Mouse (Mus musculus) spleen, postnatal 14 days (tissue): ENCODE measurements around the gene Acp5.
A peak's percentile ranks its signal among the peaks of the same experiment; 100 is the strongest.

Experiments
- DNase-seq, 2 experiments: peaks; one replicate each; pipeline ENCODE4 v3.0.0; 2021 to 2022; ENCODE audit warnings: low spot score in 2 of 2

Acp5 gene

GRCm38 (mm10) chr9:22143108-22144037, 7.9 kb upstream of the Acp5 start:
- peak; percentile 84 to 91 for DNase-seq

DNA sequence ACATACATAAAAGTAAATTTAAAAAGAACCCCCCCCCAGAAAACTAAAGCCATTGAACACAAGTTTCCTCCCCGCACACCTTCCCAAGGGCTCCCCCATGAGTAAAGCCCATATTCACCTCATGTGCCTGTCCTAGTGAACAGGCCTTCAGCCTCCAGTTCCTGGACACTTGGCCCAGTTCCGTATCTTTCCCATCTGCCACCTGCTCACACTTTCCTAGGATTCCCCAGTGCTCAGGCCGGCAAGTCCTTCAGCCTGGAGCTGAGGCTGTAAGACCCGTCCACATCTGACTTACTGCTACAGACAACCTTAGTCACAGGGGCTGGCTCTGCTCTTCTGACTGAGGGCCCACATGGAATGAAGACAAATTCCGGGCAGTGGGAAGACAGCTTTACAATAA, 4.2 kb upstream of the Acp5 start:
- DNase-seq, result no peak

DNA sequence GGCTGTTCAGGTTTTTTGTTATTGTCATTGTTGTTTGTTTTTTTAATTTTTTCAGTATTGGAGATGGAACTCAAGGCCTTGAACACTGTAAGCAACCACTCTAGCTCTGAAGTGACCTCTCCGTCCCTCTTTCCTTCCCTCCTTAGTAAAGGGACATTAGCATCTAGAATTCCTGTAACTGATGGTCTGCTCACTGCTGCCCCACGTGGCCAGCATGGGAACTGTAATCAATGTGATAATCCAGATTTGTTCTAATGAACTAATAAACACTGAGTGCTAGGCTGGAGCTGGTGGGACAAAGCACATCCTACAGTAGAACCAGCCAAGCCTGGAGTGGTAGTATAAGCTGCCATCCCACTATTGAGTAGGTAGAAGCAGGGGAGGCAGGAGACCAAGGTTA, 3.0 kb upstream of the Acp5 start:
- no peak for DNase-seq

DNA sequence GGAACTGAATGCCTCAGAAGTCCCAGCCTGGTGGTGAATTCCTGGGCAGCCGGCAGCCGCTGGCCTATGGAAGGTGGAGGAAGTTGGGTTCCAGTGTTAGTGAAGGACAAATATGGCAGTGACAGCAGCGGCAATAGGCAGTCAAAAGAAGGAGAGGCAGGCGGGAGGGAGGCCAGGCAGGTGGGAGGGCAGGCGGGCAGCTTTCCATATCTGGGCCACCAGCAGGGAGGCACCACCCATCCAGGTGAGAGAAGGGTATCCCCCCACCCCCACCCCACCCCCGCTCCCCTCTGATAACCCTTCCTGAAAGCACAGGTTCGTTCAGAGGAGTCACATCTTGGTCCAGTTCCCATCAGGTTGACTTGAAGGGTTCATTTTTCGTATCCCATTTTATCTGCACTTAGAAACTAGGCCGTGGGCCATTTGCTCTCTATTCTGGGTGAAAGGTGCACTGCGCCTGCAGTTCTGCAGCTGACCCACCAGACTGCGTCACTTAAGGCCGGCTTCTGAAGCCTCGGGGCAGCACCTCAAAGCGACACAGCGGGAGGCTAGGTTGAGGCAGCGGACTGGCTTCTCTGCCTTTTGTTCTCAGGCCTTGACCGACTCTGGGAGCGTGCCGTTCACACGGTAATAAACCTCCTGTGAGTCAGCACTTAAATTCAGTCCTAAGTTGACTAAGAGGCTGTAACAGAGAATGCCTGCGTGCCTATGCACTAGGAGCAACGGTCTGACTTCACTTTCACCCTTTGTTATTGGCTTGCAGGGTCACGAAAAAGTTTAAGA, 1.4 kb upstream of the Acp5 start:
- no peak for DNase-seq

- no peak for DNase-seq
These were observed 395 bp downstream of the Acp5 start for GRCm38 (mm10) chr9:22134988-22135643.

DNA sequence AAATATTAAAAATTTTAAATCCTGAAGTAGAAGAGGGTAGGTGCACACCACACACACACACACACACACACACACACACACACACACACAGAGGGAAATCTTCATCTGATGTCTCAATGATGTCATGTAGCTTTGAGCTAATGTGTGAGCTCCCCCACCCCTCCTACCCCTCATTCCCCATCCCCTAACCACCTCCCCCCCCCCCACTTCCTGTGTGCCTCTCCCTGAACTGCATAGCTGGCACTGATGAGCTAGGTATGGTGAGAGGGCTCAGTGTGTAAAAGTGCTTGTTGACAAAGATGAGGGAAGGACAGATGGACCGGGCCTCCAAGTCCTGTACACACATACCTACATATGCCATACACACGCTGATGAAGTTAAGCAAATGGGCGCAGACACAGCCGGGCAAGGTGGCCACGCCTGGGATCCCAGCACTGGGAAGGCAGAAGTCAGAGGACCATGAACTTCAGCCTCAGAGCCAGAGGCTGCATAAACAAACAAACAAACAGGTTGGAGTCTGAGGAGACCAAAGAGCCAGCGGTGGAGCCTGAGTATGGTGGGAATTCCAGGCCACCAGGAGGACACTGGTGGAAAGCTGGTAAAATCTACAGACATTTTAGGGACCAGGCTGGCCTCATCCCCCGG, 1.1 kb downstream of the Acp5 start:
- DNase-seq, result no peak

DNA sequence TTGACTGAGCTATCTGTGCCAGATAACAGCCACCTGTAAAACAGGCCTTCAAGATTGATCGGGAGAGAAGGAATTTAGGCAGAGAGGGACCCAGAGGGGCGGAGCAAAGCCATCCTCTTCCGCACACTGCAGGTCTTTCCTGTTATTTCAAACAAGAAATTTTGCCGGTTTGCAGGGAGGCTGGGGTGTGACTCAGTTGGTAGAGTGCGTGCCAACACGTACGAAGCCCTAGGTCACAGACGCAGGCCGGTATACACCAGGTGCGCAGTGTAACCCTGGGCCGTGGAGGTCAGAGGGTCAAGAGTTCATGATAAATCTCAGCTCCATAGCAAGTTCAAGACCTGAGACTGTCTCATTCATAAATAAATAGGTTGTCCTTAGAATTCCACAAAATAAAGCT, 3.3 kb downstream of the Acp5 start:
- no peak for DNase-seq

- DNase-seq, result peak; percentile 49 to 61
These were observed 4.1 kb downstream of the Acp5 start for GRCm38 (mm10) chr9:22131226-22131981.

DNA sequence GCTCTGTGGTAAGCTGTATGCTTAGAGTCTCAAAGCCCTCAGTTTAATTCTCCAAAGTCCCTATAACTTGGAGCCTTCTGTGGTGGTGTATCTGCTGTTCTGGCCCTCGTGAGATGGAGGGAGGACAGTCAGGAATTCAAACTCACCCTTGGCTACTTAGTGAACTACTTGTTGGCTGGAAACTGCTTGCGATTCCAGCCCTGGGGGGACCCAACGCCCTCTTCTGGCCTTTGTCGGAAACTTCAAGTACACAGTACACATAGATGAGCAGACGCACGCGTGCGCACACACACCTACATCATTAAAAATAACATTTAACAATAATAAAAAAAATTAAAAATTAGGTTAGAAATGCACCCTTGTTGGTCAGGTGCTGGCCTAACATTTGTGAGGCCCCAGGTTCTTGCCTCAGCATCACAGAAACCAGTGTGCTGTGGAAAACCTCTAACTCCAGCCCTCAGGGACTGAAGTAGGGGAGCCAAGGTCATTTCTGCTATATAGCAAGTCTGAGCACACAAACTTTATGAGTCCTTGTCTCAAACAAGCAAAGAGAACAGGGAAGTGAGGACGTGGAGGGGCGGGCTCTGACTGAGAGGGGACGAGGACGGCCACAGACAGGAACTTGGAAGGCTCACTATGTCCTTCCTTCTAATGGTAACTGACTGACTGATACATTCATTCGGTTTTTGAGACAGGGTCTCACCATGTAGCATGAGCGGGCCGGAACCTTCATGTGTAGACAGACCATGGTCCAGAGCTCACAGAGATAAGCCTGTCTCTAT, 10.1 kb downstream of the Acp5 start:
- DNase-seq, result no peak

- DNase-seq, result no peak
These were observed 11.3 kb downstream of the Acp5 start for GRCm38 (mm10) chr9:22124169-22124568.

DNA sequence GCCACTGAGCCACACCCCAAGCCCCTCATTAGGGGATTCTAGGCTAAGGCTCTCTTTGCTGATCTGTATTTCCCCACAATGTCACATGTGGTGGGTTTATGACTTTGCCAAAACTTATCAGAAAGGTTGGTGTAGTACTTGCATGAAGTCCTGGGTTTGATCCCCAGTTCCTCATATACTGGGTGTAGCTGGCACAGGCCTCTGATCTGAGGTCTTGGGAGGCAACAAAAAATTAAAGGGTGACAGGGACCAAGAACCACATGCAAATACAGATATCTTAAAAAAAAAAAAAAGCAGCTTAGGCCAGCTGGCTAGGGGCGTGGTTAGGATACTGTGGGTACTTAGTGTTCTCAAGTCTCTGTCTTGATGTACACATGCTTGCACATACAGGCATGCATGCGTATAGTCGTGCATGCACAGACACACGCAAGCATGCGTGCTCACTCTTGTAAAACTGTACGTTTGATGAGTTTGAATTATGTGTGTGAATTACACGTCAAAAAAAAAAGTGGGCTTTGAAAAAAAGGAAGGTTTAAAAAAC, 12.4 kb downstream of the Acp5 start:
- peak; percentile 30 to 45 for DNase-seq

- DNase-seq, result no peak
These were observed 13.5 kb downstream of the Acp5 start for GRCm38 (mm10) chr9:22122005-22122404.

DNA sequence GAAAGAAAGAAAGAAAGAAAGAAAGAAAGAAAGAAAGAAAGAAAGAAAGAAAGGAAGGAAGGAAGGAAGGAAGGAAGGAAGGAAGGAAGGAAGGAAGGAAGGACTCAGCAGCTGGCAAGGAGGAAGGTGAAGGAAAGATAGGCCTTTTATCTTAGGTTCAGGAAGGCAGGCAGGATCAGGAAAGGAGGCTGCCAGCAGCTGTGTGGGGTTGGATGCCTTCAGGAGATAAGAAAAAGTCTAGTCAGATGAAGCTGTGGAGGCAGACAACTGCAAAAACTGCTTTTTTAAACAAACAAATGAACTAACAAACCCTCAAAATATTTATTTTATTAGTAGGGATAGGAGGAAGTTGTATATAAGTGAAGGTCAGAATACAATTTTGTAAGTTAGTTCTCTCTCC, 14.0 kb downstream of the Acp5 start:
- DNase-seq, result no peak

DNA sequence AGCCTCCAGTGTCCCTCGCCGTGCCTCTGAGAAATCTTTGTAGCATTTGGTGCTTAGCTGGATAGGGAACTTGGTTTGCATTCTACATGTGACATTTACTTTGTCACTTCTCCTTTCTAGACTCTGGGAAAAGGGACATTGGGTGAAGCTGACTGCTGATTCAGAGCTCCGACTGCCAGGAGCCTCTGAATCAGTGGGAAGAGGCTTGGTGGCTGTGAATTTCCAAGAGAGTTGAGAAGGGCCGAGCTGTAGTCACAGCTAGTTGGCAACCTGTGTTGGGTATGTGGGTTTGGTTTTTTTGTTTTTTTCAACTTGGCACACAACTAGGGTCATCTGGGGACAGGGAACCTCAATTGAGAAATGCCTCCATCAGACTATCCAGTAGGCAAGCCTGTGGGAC, 16.0 kb downstream of the Acp5 start:
- DNase-seq, result no peak

GRCm38 (mm10) chr9:22117754-22118456, 17.6 kb downstream of the Acp5 start:
- DNase-seq, result peak in 1 of 2 experiments; percentile 57

DNA sequence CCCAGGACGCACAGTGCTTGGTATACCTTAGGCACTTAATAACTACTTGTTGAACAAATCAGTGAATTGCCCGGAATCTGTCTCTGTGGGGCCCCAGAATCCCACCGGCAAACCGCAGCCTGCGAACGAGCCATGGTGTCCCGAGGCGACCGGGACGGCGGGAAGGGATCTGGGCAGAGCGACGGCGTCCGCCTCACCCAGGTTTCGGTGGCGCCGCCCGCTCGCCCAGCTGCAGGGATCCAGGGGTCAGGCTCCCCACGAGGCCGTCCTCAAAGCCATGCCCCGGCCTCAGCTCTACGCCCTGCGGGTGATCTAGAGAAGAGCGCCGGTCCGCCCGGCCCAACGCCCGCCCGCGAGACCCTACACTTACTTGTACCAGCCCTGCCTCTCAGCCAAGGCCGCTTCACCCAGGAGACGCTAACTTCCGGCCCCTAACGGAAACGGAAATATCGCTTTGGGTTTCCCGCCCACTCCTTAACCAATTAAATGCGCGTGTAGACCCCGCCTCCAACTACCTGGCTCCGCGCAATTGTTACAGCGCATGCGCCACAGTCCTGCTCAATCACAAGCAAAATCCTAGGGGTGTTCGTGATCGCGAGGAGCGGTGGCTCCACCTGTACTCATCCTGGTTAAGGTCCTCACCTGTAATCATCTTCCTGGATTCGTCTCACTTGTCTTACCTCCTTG, 18.6 kb downstream of the Acp5 start, which contains the start of gene Elof1:
TSS of gene Elof1 (minus strand) at position 433 of the 687 bp plus-strand sequence.
- peak; percentile 85 to 89 for DNase-seq

DNA sequence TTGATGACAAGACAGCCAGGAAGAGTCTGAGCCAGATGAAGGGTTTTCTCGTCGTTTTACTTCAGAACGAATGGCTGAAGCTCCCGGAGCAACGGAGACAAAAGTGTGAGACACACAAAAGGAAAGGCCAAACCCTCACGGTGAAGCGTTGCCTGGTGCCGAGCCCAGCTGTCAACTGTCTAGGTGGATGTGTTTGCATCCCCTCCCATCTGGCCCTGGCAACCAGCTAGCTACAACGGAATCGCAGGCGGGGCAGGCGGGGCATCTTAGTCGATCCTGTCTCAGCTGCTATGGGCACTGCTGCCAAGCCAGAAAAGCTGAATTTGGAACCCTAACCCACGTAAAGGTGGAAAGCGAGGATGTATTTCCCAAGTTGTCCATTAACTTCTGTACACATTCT, 19.4 kb downstream of the Acp5 start:
- no peak for DNase-seq

DNA sequence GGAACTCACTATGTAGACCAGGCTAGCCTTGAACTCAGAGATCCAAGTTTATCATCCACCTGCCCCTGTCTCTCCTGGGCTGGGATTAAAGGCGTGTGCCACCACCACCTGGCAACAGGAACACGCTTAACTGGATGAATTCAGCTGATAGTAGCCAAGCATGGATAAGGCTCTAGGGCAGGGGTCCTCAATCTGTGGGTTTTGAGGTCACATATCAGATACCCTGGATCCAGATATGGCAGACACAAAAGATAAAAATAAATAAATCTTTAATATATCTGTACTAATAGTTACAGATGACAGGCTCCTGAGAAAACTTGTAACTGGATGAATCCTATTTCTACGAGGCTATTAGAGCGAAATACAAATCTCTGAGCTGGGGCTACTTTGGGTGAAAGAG, 19.9 kb downstream of the Acp5 start:
- no peak for DNase-seq

- no peak for DNase-seq
These were observed 27.3 kb downstream of the Acp5 start for GRCm38 (mm10) chr9:22108194-22108593.
